Mouse (Mus musculus) lung, adult 18-20 months (tissue): ENCODE measurements around the gene Ssr2.
"Not testable (repeated sequence)": the region's sequence is repeated elsewhere in the genome, so short reads cannot be mapped to it uniquely, and the experiment has no call there.

Source experiments
- DNase-seq, 2 experiments: peaks; one replicate each; pipeline ENCODE4 v3.0.0; 2022; ENCODE audit warnings: mixed read lengths in 2 of 2

Gene Ssr2

DNA sequence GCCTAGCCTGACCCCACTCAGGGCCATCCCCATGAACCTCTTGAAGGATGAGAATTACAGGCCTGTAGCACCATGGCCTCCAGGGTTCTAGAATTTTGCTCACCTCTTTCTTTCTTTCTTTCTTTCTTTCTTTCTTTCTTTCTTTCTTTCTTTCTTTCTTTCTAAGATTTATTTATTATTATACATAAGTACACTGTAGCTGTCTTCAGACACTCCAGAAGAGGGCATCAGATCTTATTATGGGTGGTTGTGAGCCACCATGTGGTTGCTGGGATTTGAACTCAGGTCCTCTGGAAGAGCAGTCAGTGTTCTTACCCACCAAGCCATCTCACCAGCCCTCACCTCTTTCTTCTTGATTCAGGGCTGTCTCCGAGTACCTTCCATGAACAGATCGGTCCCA lies 30.0 kb downstream of the Ssr2 start, which contains the start of gene Arhgef2:
Gene Arhgef2, plus strand, starts transcription at position 301 of the 400 bp plus-strand sequence.
- DNase-seq, result not testable (repeated sequence)

- DNase-seq, result peak; percentile 88 to 91
Measured at GRCm38 (mm10) chr3:88607065-88607757, 31.5 kb downstream of the Ssr2 start.

GRCm38 (mm10) chr3:88607758-88608138 lies 32.1 kb downstream of the Ssr2 start:
- no peak for DNase-seq

DNA sequence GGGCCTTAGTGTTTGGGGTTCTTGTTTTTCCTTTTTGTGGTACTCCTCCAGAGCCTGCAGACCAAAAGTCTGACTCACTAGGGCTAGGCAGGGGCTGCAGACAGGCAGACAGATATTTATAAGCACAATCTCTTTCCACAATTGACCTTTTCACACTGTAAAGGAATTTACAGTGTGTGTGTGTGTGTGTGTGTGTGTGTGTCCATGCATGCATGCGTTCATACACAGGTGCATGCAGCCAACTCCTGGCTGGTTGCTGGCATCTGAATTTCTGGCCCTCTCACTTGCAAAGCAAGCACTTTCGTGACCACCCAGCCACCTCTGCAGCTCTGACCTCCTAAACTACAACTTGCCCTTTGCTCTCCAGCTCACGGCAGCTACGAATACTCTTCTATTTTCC lies 33.4 kb downstream of the Ssr2 start:
- DNase-seq, result no peak

DNA sequence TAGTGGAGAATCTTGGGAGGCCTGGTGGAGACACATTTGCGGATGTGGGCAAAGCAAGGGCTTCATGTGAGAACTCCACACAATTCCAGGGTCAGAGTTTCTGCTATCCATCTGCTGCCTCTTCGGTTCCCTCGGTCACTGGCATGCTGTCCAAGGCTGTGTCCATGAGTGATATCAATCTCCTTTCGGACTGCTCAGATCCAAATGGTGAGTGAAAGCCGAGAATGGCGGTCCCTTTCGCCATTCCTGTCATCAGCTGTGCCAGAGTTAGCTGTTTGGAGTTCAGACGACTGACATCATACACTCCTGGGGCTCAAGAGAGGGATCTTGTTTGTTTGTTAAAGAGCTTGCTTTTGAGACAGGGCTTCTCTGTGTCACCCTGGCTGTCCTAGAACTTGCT lies 38.7 kb downstream of the Ssr2 start:
- no peak for DNase-seq

GRCm38 (mm10) chr3:88615117-88615516 lies 39.4 kb downstream of the Ssr2 start:
- peak; percentile 78 to 88 for DNase-seq

GRCm38 (mm10) chr3:88615902-88616391 lies 40.3 kb downstream of the Ssr2 start:
- DNase-seq, result peak; percentile 66 to 75

GRCm38 (mm10) chr3:88616951-88617500 lies 41.4 kb downstream of the Ssr2 start:
- no peak for DNase-seq

DNA sequence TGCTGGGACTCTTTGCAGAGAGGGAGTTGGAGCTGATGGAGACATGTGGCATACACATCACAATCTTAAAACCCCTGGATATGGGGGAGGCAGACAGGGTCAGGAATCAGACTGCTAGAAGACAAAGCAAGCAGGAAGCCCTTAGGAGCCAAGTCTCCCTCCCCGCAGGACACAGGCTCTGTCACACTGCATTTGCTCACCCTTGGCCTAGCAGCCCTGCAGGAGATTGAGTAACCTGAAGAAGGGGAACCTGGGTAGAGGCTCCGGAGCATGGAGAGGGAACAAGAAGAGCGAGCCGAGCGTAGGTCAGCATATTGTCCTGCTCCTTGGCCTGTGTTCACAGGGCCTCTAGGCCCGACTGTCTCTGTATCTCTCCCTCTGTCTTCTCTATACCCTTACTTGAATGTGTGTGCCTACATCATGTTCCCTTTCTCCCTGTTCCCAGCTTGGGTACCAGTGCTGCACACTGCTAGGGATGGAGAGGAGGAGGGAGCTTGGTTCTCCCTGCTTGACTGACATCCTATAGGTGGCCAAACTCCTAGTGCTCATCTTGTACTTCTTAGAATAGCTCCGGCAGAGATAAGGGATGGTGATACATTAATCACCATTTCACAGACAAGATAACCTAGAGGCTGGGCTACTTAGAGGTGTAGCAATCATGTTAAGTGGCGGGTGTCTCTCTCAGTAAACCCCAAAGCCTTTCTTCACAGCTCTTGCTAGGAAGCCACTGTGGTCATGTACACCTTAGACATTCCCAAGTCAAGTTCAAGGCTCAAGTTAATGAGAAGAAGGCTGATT lies 42.6 kb downstream of the Ssr2 start:
- peak; percentile 48 to 54 for DNase-seq

DNA sequence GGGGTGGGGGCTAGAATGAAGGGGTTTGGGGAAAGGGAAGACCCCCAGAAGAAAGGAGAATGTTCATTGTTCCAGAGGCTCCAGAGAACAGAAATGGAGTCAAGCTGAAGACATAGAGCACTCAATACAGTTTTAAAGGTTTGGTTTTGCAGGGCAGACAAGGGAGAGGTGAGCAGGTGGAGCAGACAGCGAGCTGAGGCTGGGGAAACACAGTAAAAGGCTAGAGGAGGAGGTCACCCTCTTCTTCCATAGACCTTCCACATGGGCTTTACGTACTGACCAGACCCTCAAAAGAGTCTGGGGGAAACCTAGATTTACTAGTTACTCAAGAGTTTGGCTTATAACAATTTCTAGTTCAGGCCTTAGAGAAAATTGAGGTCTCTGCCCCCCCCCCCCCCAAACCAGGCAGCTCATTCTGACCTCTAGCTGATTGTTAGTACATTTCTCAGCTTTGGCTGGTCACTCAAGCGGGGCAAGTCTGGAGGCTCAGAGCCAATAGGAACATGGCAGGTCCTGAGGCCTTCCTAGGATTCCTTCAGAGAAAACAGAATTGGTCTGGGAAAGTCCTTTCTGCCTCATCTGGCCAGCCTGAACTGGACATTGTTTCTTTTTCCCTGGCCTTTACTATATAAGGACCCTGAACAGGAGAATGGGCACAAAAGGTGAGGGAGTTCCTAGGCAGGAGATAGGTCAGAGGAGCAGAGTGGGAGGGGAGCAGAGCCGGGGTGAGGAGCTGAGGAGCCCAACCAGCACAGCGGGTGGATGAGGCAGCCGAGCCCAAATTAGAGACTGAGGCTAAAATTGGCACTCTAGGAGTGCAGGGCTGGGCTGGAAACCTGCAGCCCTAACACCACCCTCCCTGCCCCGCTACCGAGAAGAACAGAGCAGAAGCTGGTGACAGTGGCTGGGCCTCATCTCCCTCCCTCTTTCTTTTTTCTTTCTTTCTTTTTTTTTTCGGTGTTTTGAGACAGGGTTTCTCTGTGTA lies 43.7 kb downstream of the Ssr2 start:
- DNase-seq, result no peak

GRCm38 (mm10) chr3:88620146-88620991 lies 44.7 kb downstream of the Ssr2 start:
- no peak for DNase-seq

DNA sequence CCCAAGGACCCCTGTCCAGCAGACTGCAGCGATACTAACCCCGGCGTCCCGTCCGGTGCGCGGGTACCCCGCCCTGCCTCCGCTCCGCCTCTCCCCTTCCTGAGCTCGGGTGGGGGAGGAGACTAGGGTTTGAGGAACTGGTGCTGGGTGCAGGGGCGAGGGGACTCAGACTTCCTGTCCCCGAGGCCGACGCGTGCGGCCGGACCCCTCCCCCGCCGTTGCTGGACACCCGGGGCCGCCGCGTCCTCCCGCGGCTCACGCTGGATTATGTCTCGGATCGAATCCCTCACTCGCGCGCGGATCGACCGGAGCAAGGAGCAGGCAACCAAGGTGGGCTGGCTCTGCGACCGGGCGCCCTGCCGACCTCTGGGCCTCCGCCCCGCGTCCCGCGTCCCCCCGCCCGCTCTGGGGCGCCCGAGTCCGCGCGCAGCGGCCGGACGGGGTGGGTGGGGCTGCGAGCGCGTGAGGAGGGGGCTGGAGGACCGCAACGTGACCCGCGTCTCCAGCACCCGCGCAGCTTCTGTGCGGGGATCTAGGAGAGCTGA lies 45.4 kb downstream of the Ssr2 start:
- peak; percentile 89 to 91 for DNase-seq

DNA sequence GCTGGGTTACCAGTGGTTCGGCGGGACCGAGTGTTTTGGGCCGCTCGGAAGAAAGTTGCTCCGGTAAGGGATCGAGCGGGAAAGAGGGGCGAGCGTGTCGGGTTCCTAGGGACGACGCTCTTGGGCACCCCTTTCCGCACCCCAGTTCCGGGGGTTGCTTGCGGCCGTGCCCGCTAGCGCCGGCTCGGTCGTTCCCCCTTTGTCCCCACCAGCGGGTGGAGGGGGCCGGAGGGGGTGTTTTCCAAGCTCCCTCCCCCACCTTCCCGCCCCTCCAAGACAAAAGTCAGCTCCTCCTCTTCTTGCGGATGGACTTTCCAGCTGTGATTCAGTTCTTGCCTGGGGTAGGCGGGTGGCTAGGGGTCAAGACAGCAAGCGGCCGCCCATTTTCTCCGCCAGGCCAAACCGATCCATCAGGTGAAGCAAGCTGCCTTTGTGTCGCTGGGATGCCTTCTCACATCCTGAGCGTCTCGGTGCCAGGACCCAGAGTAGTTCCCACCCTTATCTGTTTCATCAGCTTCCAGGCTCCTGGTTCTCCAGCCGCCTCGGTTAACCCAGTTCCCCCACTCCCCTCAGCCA lies 45.9 kb downstream of the Ssr2 start:
- DNase-seq, result peak; percentile 78 to 85

GRCm38 (mm10) chr3:88622113-88622940 lies 46.7 kb downstream of the Ssr2 start:
- peak; percentile 79 to 80 for DNase-seq

DNA sequence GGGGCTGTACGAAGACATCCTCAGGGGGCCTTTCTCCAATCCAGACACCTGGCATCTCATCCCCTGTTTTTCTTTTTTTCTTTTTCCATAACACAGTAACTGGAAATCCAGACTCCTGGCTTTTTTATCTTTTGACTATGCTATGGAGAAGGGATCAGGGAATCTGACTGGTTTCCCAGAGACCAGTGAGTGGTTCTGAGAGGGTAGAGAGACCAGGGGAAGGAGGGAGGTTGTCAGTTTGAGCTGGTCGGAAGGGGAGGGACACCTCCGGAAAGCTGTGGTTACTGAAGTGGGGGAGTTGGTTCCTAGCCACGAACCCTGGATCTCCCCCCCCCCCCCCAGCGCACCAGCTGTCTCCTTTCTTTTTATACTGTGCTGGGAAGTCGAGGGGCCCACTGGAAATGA lies 47.3 kb downstream of the Ssr2 start:
- peak; percentile 56 to 68 for DNase-seq

DNA sequence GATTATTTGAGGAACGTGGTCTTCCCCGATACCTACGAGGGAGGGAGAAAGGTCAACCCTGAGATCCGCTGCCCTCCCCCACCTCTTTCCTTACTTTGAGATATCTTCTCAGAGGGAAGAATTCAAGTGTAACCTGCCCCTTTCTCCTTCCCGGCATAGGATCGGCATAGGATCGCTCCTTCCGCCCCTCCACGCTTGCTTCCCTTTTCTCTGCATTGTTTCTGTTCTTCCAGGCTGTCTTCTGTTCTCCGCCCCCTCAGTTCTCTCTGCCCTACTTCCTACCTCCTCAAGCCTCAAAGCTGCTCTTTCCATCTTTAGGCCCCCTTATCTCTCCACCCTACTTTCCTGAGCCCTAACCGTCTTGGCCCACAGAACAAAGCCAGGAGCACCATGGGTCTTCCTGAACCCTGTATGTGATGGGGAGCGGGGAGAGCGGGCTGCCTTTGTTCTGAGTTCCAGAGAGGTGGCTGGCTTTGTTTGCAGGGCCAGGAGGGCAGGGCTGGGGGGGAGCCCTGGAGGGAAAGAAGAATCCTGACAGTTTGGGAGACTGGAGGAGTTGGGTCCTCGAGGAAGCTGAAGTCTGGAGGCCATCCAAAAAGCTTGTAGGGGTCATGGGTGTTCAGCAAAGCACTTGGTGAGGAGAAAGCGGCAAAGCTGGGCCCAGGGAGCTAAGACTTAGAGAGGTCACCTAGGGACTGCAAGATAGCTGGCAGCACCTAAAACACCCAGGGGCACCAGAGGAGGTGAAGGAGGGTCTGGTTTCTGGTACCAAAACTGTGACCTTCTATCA lies 47.9 kb downstream of the Ssr2 start:
- peak; percentile 31 to 39 for DNase-seq

GRCm38 (mm10) chr3:88624324-88624723 lies 48.6 kb downstream of the Ssr2 start:
- no peak for DNase-seq

DNA sequence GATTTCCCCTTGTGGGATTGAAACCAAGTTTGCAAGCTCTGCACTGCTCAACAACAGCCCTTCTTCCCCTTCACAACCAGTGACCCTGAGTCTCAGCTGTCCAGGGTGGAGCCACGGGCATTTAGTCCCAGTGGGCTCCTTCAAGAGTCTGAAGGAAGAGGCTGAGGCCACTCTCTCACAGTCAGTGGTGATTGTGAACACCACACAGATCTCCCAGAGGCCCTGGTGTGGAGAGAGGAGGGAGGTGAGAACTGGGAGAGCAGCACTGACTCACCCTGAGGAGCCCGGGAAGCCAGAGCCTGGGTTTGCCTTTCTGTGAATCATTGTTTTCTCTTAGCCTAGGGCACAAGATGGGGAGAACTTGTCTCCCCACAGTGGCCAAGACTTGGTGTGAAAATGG lies 49.3 kb downstream of the Ssr2 start:
- no peak for DNase-seq

GRCm38 (mm10) chr3:88625531-88625930 lies 49.9 kb downstream of the Ssr2 start:
- DNase-seq, result no peak
